Mouse (Mus musculus): ENCODE measurements around the gene Abca13. TPM values are rescaled to one million over a fixed set of nuclear protein-coding genes. Genes with fewer than 3 reads are reported as not detected.
A peak's percentile ranks its signal among the peaks of the same experiment; 100 is the strongest.

Abca13 gene
- polyA plus RNA-seq, 1 experiment from 2014 or later = 0.01 TPM

GRCm38 (mm10) chr11:9574894-9575293 lies 383.2 kb downstream of the Abca13 start:
- 78% methylated on average over 4 of the region's 4 CpGs for WGBS
- no peaks in the 10 kb centered on the region for H3K36me3 ChIP-seq (ENCODE audit: control insufficient read depth, insufficient read depth, low read length)
- DNase-seq (ENCODE audit: low spot score) (no peak), ATAC-seq (peak; percentile 40)
- no peak overlapping the region for H3K27ac ChIP-seq (ENCODE audit: low read depth, low read length)
- no peak overlapping the region for H3K4me3 ChIP-seq (ENCODE audit: low read depth, low read length)
- H3K4me2 ChIP-seq (ENCODE audit: low read length) = no peak overlapping the region
- no peaks in the 10 kb centered on the region for H3K9me3 ChIP-seq (replicated peaks; ENCODE audit: control insufficient read depth, low read length)
- H3K27me3 ChIP-seq (replicated peaks; ENCODE audit: control insufficient read depth, insufficient read depth, low read length) = no peaks in the 10 kb centered on the region
- no peak overlapping the region for H3K9ac ChIP-seq (ENCODE audit: low read length)
- no peaks in the 10 kb centered on the region for H3K4me1 ChIP-seq (ENCODE audit: control insufficient read depth, insufficient read depth, low read length)

GRCm38 (mm10) chr11:9591757-9592316 lies 400.1 kb downstream of the Abca13 start:
- ATAC-seq = peak; percentile 89
- peak; percentile 76 for DNase-seq (ENCODE audit: low spot score)
- Histone ChIP-seq H3K4me2 (ENCODE audit: low read length) (no peak overlapping the region), H3K27me3 (replicated peaks; ENCODE audit: control insufficient read depth, insufficient read depth, low read length) (no peaks in the 10 kb centered on the region), H3K4me3 (ENCODE audit: low read depth, low read length) (no peak overlapping the region), H3K36me3 (ENCODE audit: control insufficient read depth, insufficient read depth, low read length) (no peaks in the 10 kb centered on the region), H3K4me1 (ENCODE audit: control insufficient read depth, insufficient read depth, low read length) (no peaks in the 10 kb centered on the region), H3K9ac (ENCODE audit: low read length) (no peak overlapping the region), H3K27ac (ENCODE audit: low read depth, low read length) (no peak overlapping the region), H3K9me3 (replicated peaks; ENCODE audit: control insufficient read depth, low read length) (no peaks in the 10 kb centered on the region)
- WGBS = 3% methylated on average over 1 of the region's 1 CpGs

- Histone ChIP-seq H3K4me3 (ENCODE audit: low read depth, low read length) (no peak overlapping the region), H3K27me3 (replicated peaks; ENCODE audit: control insufficient read depth, insufficient read depth, low read length) (no peaks in the 10 kb centered on the region), H3K4me2 (ENCODE audit: low read length) (no peak overlapping the region), H3K4me1 (ENCODE audit: control insufficient read depth, insufficient read depth, low read length) (no peaks in the 10 kb centered on the region), H3K9me3 (replicated peaks; ENCODE audit: control insufficient read depth, low read length) (no peaks in the 10 kb centered on the region), H3K27ac (ENCODE audit: low read depth, low read length) (no peak overlapping the region), H3K9ac (ENCODE audit: low read length) (no peak overlapping the region), H3K36me3 (ENCODE audit: control insufficient read depth, insufficient read depth, low read length) (no peaks in the 10 kb centered on the region)
- WGBS = 77% methylated on average over 2 of the region's 2 CpGs
- no peak for ATAC-seq
- no peak for DNase-seq (ENCODE audit: low spot score)
Measured at GRCm38 (mm10) chr11:9597299-9597698, 405.6 kb downstream of the Abca13 start.

- Histone ChIP-seq H3K9ac (ENCODE audit: low read length) (no peak overlapping the region), H3K27me3 (replicated peaks; ENCODE audit: control insufficient read depth, insufficient read depth, low read length) (no peaks in the 10 kb centered on the region), H3K4me3 (ENCODE audit: low read depth, low read length) (no peak overlapping the region), H3K36me3 (ENCODE audit: control insufficient read depth, insufficient read depth, low read length) (no peaks in the 10 kb centered on the region), H3K4me2 (ENCODE audit: low read length) (no peak overlapping the region), H3K9me3 (replicated peaks; ENCODE audit: control insufficient read depth, low read length) (no peaks in the 10 kb centered on the region), H3K4me1 (ENCODE audit: control insufficient read depth, insufficient read depth, low read length) (no peaks in the 10 kb centered on the region), H3K27ac (ENCODE audit: low read depth, low read length) (no peak overlapping the region)
- WGBS = 92% methylated on average over 3 of the region's 3 CpGs
- ATAC-seq = no peak
- no peak for DNase-seq (ENCODE audit: low spot score)
Measured at GRCm38 (mm10) chr11:9601096-9601495, 409.4 kb downstream of the Abca13 start.

- Histone ChIP-seq H3K9ac (ENCODE audit: low read length) (no peak overlapping the region), H3K4me3 (ENCODE audit: low read depth, low read length) (no peak overlapping the region), H3K4me2 (ENCODE audit: low read length) (no peak overlapping the region), H3K9me3 (replicated peaks; ENCODE audit: control insufficient read depth, low read length) (no peaks in the 10 kb centered on the region), H3K27ac (ENCODE audit: low read depth, low read length) (no peak overlapping the region), H3K4me1 (ENCODE audit: control insufficient read depth, insufficient read depth, low read length) (no peaks in the 10 kb centered on the region), H3K27me3 (replicated peaks; ENCODE audit: control insufficient read depth, insufficient read depth, low read length) (no peaks in the 10 kb centered on the region), H3K36me3 (ENCODE audit: control insufficient read depth, insufficient read depth, low read length) (no peaks in the 10 kb centered on the region)
- WGBS = 89% methylated on average over 4 of the region's 4 CpGs
- DNase-seq (ENCODE audit: low spot score) (no peak), ATAC-seq (no peak)
Measured at GRCm38 (mm10) chr11:9602137-9602536, 410.4 kb downstream of the Abca13 start.

GRCm38 (mm10) chr11:9608249-9608648 lies 416.5 kb downstream of the Abca13 start:
- H3K9ac ChIP-seq (ENCODE audit: low read length) = no peak overlapping the region
- no peak overlapping the region for H3K4me2 ChIP-seq (ENCODE audit: low read length)
- no peaks in the 10 kb centered on the region for H3K36me3 ChIP-seq (ENCODE audit: control insufficient read depth, insufficient read depth, low read length)
- DNase-seq (ENCODE audit: low spot score) (no peak), ATAC-seq (no peak)
- H3K27me3 ChIP-seq (replicated peaks; ENCODE audit: control insufficient read depth, insufficient read depth, low read length) = no peaks in the 10 kb centered on the region
- H3K9me3 ChIP-seq (replicated peaks; ENCODE audit: control insufficient read depth, low read length) = no peaks in the 10 kb centered on the region
- no peak overlapping the region for H3K4me3 ChIP-seq (ENCODE audit: low read depth, low read length)
- H3K27ac ChIP-seq (ENCODE audit: low read depth, low read length) = no peak overlapping the region
- no peaks in the 10 kb centered on the region for H3K4me1 ChIP-seq (ENCODE audit: control insufficient read depth, insufficient read depth, low read length)

- ATAC-seq (no peak), DNase-seq (ENCODE audit: low spot score) (no peak)
- Histone ChIP-seq H3K4me3 (ENCODE audit: low read depth, low read length) (no peak overlapping the region), H3K27me3 (replicated peaks; ENCODE audit: control insufficient read depth, insufficient read depth, low read length) (no peaks in the 10 kb centered on the region), H3K4me1 (ENCODE audit: control insufficient read depth, insufficient read depth, low read length) (no peaks in the 10 kb centered on the region), H3K36me3 (ENCODE audit: control insufficient read depth, insufficient read depth, low read length) (no peaks in the 10 kb centered on the region), H3K4me2 (ENCODE audit: low read length) (no peak overlapping the region), H3K27ac (ENCODE audit: low read depth, low read length) (no peak overlapping the region), H3K9me3 (replicated peaks; ENCODE audit: control insufficient read depth, low read length) (no peaks in the 10 kb centered on the region), H3K9ac (ENCODE audit: low read length) (no peak overlapping the region)
- 61% methylated on average over 3 of the region's 3 CpGs for WGBS
Measured at GRCm38 (mm10) chr11:9609075-9609474, 417.3 kb downstream of the Abca13 start.

- peak; percentile 23; the same call in 1 of the 2 replicates for ATAC-seq
- Histone ChIP-seq H3K27ac (ENCODE audit: low read depth, low read length) (no peak overlapping the region), H3K4me1 (ENCODE audit: control insufficient read depth, insufficient read depth, low read length) (peaks cover 4% of the 10 kb centered on the region; the same call in 1 of the 2 replicates), H3K9ac (ENCODE audit: low read length) (no peak overlapping the region), H3K4me2 (ENCODE audit: low read length) (no peak overlapping the region), H3K27me3 (replicated peaks; ENCODE audit: control insufficient read depth, insufficient read depth, low read length) (no peaks in the 10 kb centered on the region), H3K36me3 (ENCODE audit: control insufficient read depth, insufficient read depth, low read length) (no peaks in the 10 kb centered on the region), H3K9me3 (replicated peaks; ENCODE audit: control insufficient read depth, low read length) (no peaks in the 10 kb centered on the region), H3K4me3 (ENCODE audit: low read depth, low read length) (no peak overlapping the region)
- WGBS = 29% methylated on average over 2 of the region's 2 CpGs
- DNase-seq (ENCODE audit: low spot score) = no peak
Measured at GRCm38 (mm10) chr11:9616133-9616532, 424.4 kb downstream of the Abca13 start.

- H3K9me3 ChIP-seq (replicated peaks; ENCODE audit: control insufficient read depth, low read length) = no peaks in the 10 kb centered on the region
- H3K36me3 ChIP-seq (ENCODE audit: control insufficient read depth, insufficient read depth, low read length) = no peaks in the 10 kb centered on the region
- no peak overlapping the region for H3K9ac ChIP-seq (ENCODE audit: low read length)
- peak; percentile 52 for DNase-seq (ENCODE audit: low spot score)
- no peak overlapping the region for H3K27ac ChIP-seq (ENCODE audit: low read depth, low read length)
- no peak overlapping the region for H3K4me3 ChIP-seq (ENCODE audit: low read depth, low read length)
- WGBS = 7% methylated on average over 1 of the region's 1 CpGs
- no peaks in the 10 kb centered on the region for H3K27me3 ChIP-seq (replicated peaks; ENCODE audit: control insufficient read depth, insufficient read depth, low read length)
- H3K4me2 ChIP-seq (ENCODE audit: low read length) = no peak overlapping the region
- H3K4me1 ChIP-seq (ENCODE audit: control insufficient read depth, insufficient read depth, low read length) = peaks cover 4% of the 10 kb centered on the region; the same call in 1 of the 2 replicates
- peak; percentile 67; the same call in 1 of the 2 replicates for ATAC-seq
Measured at GRCm38 (mm10) chr11:9616665-9617064, 424.9 kb downstream of the Abca13 start.
